Mouse (Mus musculus): ENCODE measurements around the gene Fyb2. TPM values are rescaled to one million over a fixed set of nuclear protein-coding genes. Genes with fewer than 3 reads are reported as not detected.

Fyb2 gene
- polyA plus RNA-seq, 1 experiment from 2014 or later, result 0.20 TPM

DNA sequence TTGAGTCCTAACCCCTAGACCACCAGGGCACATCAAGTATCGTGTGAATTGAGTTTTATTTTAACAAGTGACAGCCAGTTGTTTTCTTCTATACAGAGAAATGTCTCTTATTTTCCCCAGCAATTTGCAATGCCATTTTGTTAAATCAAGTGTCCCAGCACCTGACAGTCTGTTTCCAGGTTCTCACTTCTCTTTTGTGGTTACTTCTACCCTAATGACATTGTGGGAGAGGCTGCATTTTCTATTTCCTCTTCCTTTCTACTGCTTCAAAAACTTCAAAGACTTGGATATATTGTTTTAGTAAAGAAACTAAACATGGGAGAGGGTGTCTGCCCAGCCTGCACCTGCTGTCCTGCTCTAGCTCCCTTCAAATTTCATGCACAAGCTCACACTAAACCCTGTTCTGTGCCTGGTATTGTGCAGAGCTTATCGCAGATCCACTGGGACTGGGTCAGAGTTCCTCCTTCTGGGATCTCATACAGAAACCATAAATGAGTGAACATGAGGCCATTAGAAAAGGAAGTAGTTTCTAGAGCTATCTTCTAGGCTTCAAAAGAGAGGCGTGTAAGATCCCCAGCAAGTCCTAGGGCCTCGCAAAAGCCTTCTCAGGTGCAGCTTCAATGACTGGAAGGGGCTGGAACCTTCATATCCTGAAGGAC, 94.2 kb downstream of the Fyb2 start:
- no peaks in the 10 kb centered on the region for H3K27me3 ChIP-seq (ENCODE audit: control insufficient read depth, insufficient read depth, low read length)
- H3K9me3 ChIP-seq (ENCODE audit: control insufficient read depth, low read length), result no peaks in the 10 kb centered on the region
- DNase-seq (ENCODE audit: low spot score) (no peak), ATAC-seq (ENCODE audit: low FRiP score) (no peak)
- H3K9ac ChIP-seq (ENCODE audit: low read depth, low read length), result no peak overlapping the region
- H3K4me3 ChIP-seq (ENCODE audit: low read depth, low read length), result no peak overlapping the region
- 92% methylated on average over 4 of the region's 4 CpGs for WGBS
- H3K4me1 ChIP-seq (replicated peaks; ENCODE audit: control insufficient read depth, insufficient read depth, low read length), result no peaks in the 10 kb centered on the region
- H3K4me2 ChIP-seq (replicated peaks; ENCODE audit: low read depth, low read length), result no peak overlapping the region
- H3K36me3 ChIP-seq (ENCODE audit: control insufficient read depth, insufficient read depth, low read length), result no peaks in the 10 kb centered on the region
- H3K27ac ChIP-seq (ENCODE audit: low read depth, low read length), result no peak overlapping the region

DNA sequence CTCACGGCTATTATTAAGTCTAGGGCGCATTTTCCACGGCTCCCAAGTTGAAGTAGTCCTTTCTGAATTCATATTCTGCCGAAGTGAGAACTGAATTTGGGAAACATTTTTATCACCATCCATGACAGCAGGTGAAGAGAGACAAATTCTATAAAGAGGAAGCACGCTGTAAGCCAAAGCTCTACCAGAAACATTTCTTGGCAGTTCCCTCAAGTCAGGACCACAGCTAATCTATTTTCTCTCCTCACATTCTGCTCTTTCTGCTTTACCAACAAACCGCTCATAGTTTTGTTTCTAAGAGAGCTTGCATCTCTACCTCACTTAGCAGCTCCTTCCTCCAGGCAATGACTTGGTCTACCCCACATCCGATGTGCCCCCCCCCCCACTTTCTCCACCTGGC, 100.5 kb downstream of the Fyb2 start:
- Histone ChIP-seq H3K9ac (ENCODE audit: low read depth, low read length) (no peak overlapping the region), H3K4me2 (replicated peaks; ENCODE audit: low read depth, low read length) (no peak overlapping the region), H3K4me3 (ENCODE audit: low read depth, low read length) (no peak overlapping the region), H3K9me3 (ENCODE audit: control insufficient read depth, low read length) (no peaks in the 10 kb centered on the region), H3K27ac (ENCODE audit: low read depth, low read length) (no peak overlapping the region), H3K4me1 (replicated peaks; ENCODE audit: control insufficient read depth, insufficient read depth, low read length) (no peaks in the 10 kb centered on the region), H3K27me3 (ENCODE audit: control insufficient read depth, insufficient read depth, low read length) (no peaks in the 10 kb centered on the region), H3K36me3 (ENCODE audit: control insufficient read depth, insufficient read depth, low read length) (no peaks in the 10 kb centered on the region)
- 93% methylated on average over 7 of the region's 7 CpGs for WGBS
- no peak for DNase-seq (ENCODE audit: low spot score)
- no peak for ATAC-seq (ENCODE audit: low FRiP score)

DNA sequence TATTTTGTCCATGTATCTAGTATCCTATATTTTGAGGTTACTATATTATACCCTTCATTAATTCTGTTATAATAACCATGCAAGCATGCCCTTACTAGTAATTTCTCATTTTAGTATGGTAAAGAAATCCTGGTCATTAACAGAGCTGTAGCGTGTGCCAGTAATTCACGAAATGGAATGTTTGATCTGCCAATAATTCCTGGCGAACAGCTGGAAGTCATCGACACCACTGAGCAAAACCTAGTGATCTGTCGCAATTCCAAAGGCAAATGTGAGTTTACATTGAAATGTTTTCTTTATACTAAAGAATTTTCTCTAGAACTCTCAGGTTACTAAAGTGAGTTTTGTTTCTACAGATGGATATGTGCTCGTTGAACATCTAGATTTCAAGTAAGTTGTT, 102.2 kb downstream of the Fyb2 start:
- H3K4me2 ChIP-seq (replicated peaks; ENCODE audit: low read depth, low read length), result no peak overlapping the region
- 80% methylated on average over 6 of the region's 6 CpGs for WGBS
- no peaks in the 10 kb centered on the region for H3K9me3 ChIP-seq (ENCODE audit: control insufficient read depth, low read length)
- H3K4me3 ChIP-seq (ENCODE audit: low read depth, low read length), result no peak overlapping the region
- no peak overlapping the region for H3K27ac ChIP-seq (ENCODE audit: low read depth, low read length)
- no peaks in the 10 kb centered on the region for H3K4me1 ChIP-seq (replicated peaks; ENCODE audit: control insufficient read depth, insufficient read depth, low read length)
- H3K27me3 ChIP-seq (ENCODE audit: control insufficient read depth, insufficient read depth, low read length), result no peaks in the 10 kb centered on the region
- no peaks in the 10 kb centered on the region for H3K36me3 ChIP-seq (ENCODE audit: control insufficient read depth, insufficient read depth, low read length)
- no peak for DNase-seq (ENCODE audit: low spot score)
- ATAC-seq (ENCODE audit: low FRiP score), result no peak
- no peak overlapping the region for H3K9ac ChIP-seq (ENCODE audit: low read depth, low read length)

DNA sequence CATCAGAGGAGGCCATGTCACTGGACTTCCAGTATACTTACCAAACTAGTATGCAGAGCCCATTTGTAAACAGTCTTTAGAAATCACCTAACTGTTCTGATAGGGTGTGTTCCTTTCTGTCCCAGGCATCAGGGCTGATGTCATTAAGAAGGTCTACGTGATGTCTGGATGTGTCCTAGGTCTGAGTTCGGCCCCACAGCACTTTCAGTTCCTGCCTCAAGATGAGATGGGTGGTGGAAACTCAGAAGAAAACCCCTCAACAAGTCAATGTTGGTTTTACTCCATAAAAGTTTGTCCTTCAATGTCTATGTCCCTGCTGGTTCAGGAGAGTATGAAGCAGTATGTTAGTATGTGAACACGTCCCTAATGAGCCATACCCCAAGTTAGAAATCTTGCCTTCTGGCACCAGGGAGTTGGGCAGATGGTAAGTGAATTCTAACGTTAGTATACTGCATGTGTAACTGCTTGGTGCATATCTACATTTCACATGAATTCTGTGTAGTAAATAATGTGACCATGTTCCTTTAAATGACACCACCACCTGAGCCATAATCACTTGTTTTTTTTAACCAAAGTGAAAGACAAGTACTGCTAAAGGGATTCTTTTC, 102.9 kb downstream of the Fyb2 start:
- no peak overlapping the region for H3K9ac ChIP-seq (ENCODE audit: low read depth, low read length)
- no peaks in the 10 kb centered on the region for H3K27me3 ChIP-seq (ENCODE audit: control insufficient read depth, insufficient read depth, low read length)
- H3K36me3 ChIP-seq (ENCODE audit: control insufficient read depth, insufficient read depth, low read length), result no peaks in the 10 kb centered on the region
- WGBS, result 82% methylated on average over 4 of the region's 4 CpGs
- H3K9me3 ChIP-seq (ENCODE audit: control insufficient read depth, low read length), result no peaks in the 10 kb centered on the region
- DNase-seq (ENCODE audit: low spot score) (no peak), ATAC-seq (ENCODE audit: low FRiP score) (no peak)
- no peak overlapping the region for H3K4me3 ChIP-seq (ENCODE audit: low read depth, low read length)
- H3K27ac ChIP-seq (ENCODE audit: low read depth, low read length), result no peak overlapping the region
- no peaks in the 10 kb centered on the region for H3K4me1 ChIP-seq (replicated peaks; ENCODE audit: control insufficient read depth, insufficient read depth, low read length)
- no peak overlapping the region for H3K4me2 ChIP-seq (replicated peaks; ENCODE audit: low read depth, low read length)

DNA sequence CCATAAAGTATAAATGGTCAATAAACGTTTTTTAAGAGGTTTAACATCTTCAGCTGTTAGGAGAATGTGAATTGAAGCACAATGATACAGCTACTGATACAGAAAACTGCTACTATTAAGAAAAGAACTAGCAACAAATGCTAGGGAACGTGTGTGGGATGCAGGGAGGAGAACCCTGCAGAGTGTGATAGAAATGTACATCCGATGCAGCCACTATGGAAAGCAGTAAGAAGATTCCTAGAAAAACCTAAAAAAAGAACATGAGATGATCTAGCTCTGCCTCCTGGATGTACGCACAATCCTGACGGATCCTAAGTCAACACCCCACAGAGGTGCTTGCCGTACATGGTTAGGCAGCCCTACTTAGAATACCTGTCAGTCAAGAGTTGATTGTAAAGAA, 114.0 kb downstream of the Fyb2 start:
- ATAC-seq (ENCODE audit: low FRiP score), result no peak
- no peak for DNase-seq (ENCODE audit: low spot score)
- Histone ChIP-seq H3K4me1 (replicated peaks; ENCODE audit: control insufficient read depth, insufficient read depth, low read length) (no peaks in the 10 kb centered on the region), H3K36me3 (ENCODE audit: control insufficient read depth, insufficient read depth, low read length) (no peaks in the 10 kb centered on the region), H3K4me3 (ENCODE audit: low read depth, low read length) (no peak overlapping the region), H3K27ac (ENCODE audit: low read depth, low read length) (no peak overlapping the region), H3K9me3 (ENCODE audit: control insufficient read depth, low read length) (no peaks in the 10 kb centered on the region), H3K4me2 (replicated peaks; ENCODE audit: low read depth, low read length) (no peak overlapping the region), H3K9ac (ENCODE audit: low read depth, low read length) (no peak overlapping the region), H3K27me3 (ENCODE audit: control insufficient read depth, insufficient read depth, low read length) (no peaks in the 10 kb centered on the region)
- WGBS, result 75% methylated on average over 6 of the region's 6 CpGs

DNA sequence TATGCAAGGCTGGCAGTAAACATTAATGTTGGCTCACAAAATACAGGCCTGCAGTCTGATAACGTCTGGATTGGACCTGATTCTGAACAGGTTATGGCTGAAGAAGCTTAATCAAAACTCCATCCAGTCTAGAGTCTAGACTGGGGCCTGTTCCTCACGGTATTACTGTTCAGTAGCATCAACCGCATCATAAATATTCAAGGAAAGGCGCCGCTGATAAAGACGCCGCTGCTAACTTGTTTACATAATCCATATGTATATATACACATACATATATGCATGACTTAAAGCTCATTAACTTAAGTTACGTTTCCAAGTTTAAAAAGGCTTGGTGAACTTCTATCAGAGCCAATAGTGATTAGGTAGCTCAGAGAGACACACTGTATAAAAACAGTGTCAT, 117.8 kb downstream of the Fyb2 start:
- Histone ChIP-seq H3K36me3 (ENCODE audit: control insufficient read depth, insufficient read depth, low read length) (no peaks in the 10 kb centered on the region), H3K4me1 (replicated peaks; ENCODE audit: control insufficient read depth, insufficient read depth, low read length) (no peaks in the 10 kb centered on the region), H3K4me2 (replicated peaks; ENCODE audit: low read depth, low read length) (no peak overlapping the region), H3K9ac (ENCODE audit: low read depth, low read length) (no peak overlapping the region), H3K27me3 (ENCODE audit: control insufficient read depth, insufficient read depth, low read length) (no peaks in the 10 kb centered on the region), H3K9me3 (ENCODE audit: control insufficient read depth, low read length) (no peaks in the 10 kb centered on the region), H3K27ac (ENCODE audit: low read depth, low read length) (no peak overlapping the region), H3K4me3 (ENCODE audit: low read depth, low read length) (no peak overlapping the region)
- WGBS, result 82% methylated on average over 8 of the region's 8 CpGs
- ATAC-seq (ENCODE audit: low FRiP score), result no peak
- no peak for DNase-seq (ENCODE audit: low spot score)

DNA sequence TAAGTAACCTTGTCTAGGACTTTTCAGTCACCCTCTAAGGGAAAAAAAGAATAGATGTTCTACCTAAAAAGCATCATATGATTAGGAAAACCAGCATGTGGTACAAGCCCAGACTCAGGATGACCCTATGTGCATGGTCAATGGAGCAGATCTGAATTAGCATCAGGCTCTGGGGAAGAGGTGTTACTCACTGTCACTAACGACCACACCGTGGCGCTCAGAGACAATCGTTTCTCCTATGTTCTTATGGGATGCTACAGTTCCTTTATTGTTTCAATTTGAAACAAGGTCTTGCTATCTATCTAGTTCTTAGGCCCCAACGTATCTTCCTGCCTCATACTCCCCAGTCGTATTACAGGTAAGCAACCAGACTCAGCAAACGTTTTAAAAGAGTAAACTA, 119.9 kb downstream of the Fyb2 start:
- WGBS, result 51% methylated on average over 7 of the region's 7 CpGs
- ATAC-seq (ENCODE audit: low FRiP score) (no peak), DNase-seq (ENCODE audit: low spot score) (peak; percentile 25)
- Histone ChIP-seq H3K4me1 (replicated peaks; ENCODE audit: control insufficient read depth, insufficient read depth, low read length) (no peaks in the 10 kb centered on the region), H3K27ac (ENCODE audit: low read depth, low read length) (no peak overlapping the region), H3K4me3 (ENCODE audit: low read depth, low read length) (no peak overlapping the region), H3K9me3 (ENCODE audit: control insufficient read depth, low read length) (no peaks in the 10 kb centered on the region), H3K36me3 (ENCODE audit: control insufficient read depth, insufficient read depth, low read length) (no peaks in the 10 kb centered on the region), H3K9ac (ENCODE audit: low read depth, low read length) (no peak overlapping the region), H3K4me2 (replicated peaks; ENCODE audit: low read depth, low read length) (no peak overlapping the region), H3K27me3 (ENCODE audit: control insufficient read depth, insufficient read depth, low read length) (no peaks in the 10 kb centered on the region)

DNA sequence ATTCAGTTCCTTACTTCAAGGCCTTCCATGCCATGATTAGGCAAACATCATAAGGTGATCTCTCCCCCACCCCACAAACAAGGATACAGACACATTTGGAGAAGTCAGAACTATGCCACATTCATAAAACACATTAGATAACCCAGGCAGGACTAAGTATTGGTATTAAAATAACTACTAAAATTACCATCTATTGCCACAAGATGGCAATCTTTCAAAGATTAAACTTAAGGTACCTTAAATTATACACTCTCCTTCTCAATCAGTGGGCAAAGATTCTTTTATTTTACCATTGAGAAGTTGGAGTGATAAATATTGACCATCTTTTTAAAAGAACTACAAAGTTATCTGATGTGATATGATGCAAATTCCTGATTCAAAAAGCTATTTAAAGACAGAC, 121.0 kb downstream of the Fyb2 start:
- Histone ChIP-seq H3K27me3 (ENCODE audit: control insufficient read depth, insufficient read depth, low read length) (no peaks in the 10 kb centered on the region), H3K27ac (ENCODE audit: low read depth, low read length) (no peak overlapping the region), H3K4me1 (replicated peaks; ENCODE audit: control insufficient read depth, insufficient read depth, low read length) (no peaks in the 10 kb centered on the region), H3K36me3 (ENCODE audit: control insufficient read depth, insufficient read depth, low read length) (no peaks in the 10 kb centered on the region), H3K9me3 (ENCODE audit: control insufficient read depth, low read length) (no peaks in the 10 kb centered on the region), H3K4me3 (ENCODE audit: low read depth, low read length) (no peak overlapping the region), H3K4me2 (replicated peaks; ENCODE audit: low read depth, low read length) (no peak overlapping the region), H3K9ac (ENCODE audit: low read depth, low read length) (no peak overlapping the region)
- ATAC-seq (ENCODE audit: low FRiP score) (no peak), DNase-seq (ENCODE audit: low spot score) (peak; percentile 18)

DNA sequence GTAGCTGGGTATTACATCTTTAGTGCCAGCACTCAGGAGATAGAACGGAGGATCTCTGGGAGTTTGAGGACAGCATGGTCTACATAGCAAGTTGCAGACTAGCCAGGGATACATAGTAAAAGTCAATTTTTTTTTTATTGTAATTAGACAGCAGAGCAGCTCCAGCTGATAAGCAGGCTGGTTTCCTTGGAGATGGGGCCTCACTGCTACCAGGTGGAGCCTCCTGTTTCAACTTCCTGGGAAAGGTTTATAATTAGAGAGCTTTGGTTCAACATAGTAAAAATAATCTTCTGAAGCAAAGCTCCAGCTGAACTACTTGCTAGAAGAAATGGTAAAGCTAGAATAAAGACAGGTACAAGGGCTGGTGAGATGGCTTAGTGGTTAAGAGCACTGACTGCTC, 136.8 kb downstream of the Fyb2 start:
- H3K36me3 ChIP-seq (ENCODE audit: control insufficient read depth, insufficient read depth, low read length), result no peaks in the 10 kb centered on the region
- no peak overlapping the region for H3K27ac ChIP-seq (ENCODE audit: low read depth, low read length)
- no peaks in the 10 kb centered on the region for H3K4me1 ChIP-seq (replicated peaks; ENCODE audit: control insufficient read depth, insufficient read depth, low read length)
- H3K9me3 ChIP-seq (ENCODE audit: control insufficient read depth, low read length), result no peaks in the 10 kb centered on the region
- H3K4me3 ChIP-seq (ENCODE audit: low read depth, low read length), result no peak overlapping the region
- H3K27me3 ChIP-seq (ENCODE audit: control insufficient read depth, insufficient read depth, low read length), result no peaks in the 10 kb centered on the region
- 90% methylated on average over 1 of the region's 1 CpGs for WGBS
- no peak overlapping the region for H3K9ac ChIP-seq (ENCODE audit: low read depth, low read length)
- ATAC-seq (ENCODE audit: low FRiP score) (no peak), DNase-seq (ENCODE audit: low spot score) (no peak)
- H3K4me2 ChIP-seq (replicated peaks; ENCODE audit: low read depth, low read length), result no peak overlapping the region

All from hindbrain, embryonic 11.5 days (tissue).